Mouse (Mus musculus) megakaryocyte, adult 5-6 weeks (primary cell): ENCODE data around the gene Tmem238l. TPM values are rescaled to one million over a fixed set of nuclear protein-coding genes. Genes with fewer than 3 reads are reported as not detected.

ENCODE experiments used
- ATAC-seq: 2 replicates; pipeline ENCODE4 v1.8.0; 2016; ENCODE audit warnings: mild to moderate bottlenecking, inconsistent platforms; ENCODE audit not compliant: poor library complexity, severe bottlenecking
- total RNA-seq, 2 experiments: library from RNA; stranded (forward) in 1 of 2; stranded (reverse) in 1 of 2; fragments of 153-499, 151-499 nt in 1 of 2; fragments of 221-1000, 200-1000 nt in 1 of 2; gene quantifications; 2 replicates each; pipeline versions ENCODE4 v1.2.3 to v1.2.4; 2015 to 2017

Gene Tmem238l
- total RNA-seq (2015) (not detected in 2 replicates), total RNA-seq (2017) (not detected in 2 replicates)

GRCm38 (mm10) chr11:66956303-66956702 is at the start of gene Tmem238l:
TSS of gene Tmem238l (plus strand) at chr11:66956638.
- no peak for ATAC-seq

GRCm38 (mm10) chr11:66911811-66912210 is 44.6 kb upstream of the Tmem238l start, which contains the start of gene Pirt:
TSS of gene Pirt (plus strand) at chr11:66911981.
- no peak for ATAC-seq

GRCm38 (mm10) chr11:66912531-66913458 is 43.6 kb upstream of the Tmem238l start:
- ATAC-seq = no peak

- ATAC-seq = no peak
These were observed 42.2 kb upstream of the Tmem238l start for GRCm38 (mm10) chr11:66914249-66914648.

- ATAC-seq = no peak
These were observed 36.4 kb upstream of the Tmem238l start for GRCm38 (mm10) chr11:66920012-66920411.

- no peak for ATAC-seq
These were observed 32.2 kb upstream of the Tmem238l start for GRCm38 (mm10) chr11:66924095-66924823.

- ATAC-seq = no peak
These were observed 28.1 kb upstream of the Tmem238l start for GRCm38 (mm10) chr11:66928311-66928710.

- no peak for ATAC-seq
These were observed 23.4 kb upstream of the Tmem238l start for GRCm38 (mm10) chr11:66932827-66933599.

- no peak for ATAC-seq
These were observed 21.8 kb upstream of the Tmem238l start for GRCm38 (mm10) chr11:66934428-66935173.

- ATAC-seq = no peak
These were observed 14.4 kb upstream of the Tmem238l start for GRCm38 (mm10) chr11:66942011-66942410.

- no peak for ATAC-seq
These were observed 11.1 kb upstream of the Tmem238l start for GRCm38 (mm10) chr11:66945224-66945767.

GRCm38 (mm10) chr11:66946521-66946920 is 9.9 kb upstream of the Tmem238l start:
- no peak for ATAC-seq

GRCm38 (mm10) chr11:66946922-66947321 is 9.5 kb upstream of the Tmem238l start:
- ATAC-seq = no peak

GRCm38 (mm10) chr11:66960797-66961196 is 4.4 kb downstream of the Tmem238l start:
- no peak for ATAC-seq

- no peak for ATAC-seq
These were observed 5.2 kb downstream of the Tmem238l start for GRCm38 (mm10) chr11:66961447-66962176.

GRCm38 (mm10) chr11:66963462-66963861 is 7.0 kb downstream of the Tmem238l start:
- no peak for ATAC-seq

GRCm38 (mm10) chr11:66966500-66967116 is 10.2 kb downstream of the Tmem238l start:
- no peak for ATAC-seq

- no peak for ATAC-seq
These were observed 12.1 kb downstream of the Tmem238l start for GRCm38 (mm10) chr11:66968575-66968974.

- no peak for ATAC-seq
These were observed 17.1 kb downstream of the Tmem238l start for GRCm38 (mm10) chr11:66973507-66973906.
